Mouse (Mus musculus) frontal cortex, postnatal 14 days (tissue): ENCODE data around the gene Notch1.

Source experiments
- DNase-seq, 2 experiments: peaks; one replicate each; pipeline ENCODE4 v3.0.0; 2022; ENCODE audit warnings: low spot score in 2 of 2

Gene Notch1

GRCm38 (mm10) chr2:26408515-26409356, 107.7 kb downstream of the Notch1 start, which contains the start of gene Inpp5e:
Gene Inpp5e (minus strand): TSS chr2:26409203.
- DNase-seq: peak; percentile 87 to 92
